Mouse (Mus musculus): ENCODE data around the gene Ccdc175.

DNA sequence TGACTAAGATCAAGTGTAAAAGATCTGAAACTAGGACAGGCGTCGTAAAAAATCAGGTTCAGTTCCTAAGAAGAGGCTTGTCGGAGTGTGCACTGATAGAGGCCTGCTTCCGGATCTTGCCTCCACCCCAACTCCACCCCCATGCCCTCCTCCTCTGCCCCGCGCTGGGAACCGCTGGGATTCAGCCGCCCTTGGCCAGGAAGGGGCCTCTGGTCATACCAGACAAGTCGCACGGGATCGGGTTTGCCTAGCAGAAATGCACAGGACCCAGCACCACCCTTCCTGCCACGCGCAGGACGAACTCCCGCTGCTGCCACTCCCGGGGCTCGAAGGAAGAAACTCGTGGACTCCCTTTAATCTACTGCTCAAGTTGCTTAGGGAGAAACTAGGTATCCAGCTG lies 102.5 kb downstream of the Ccdc175 start:
- TF ChIP-seq CTCF (IDR thresholded peaks at IDR 0.05; ENCODE audit: low read depth) = no peak
- no peak for TF ChIP-seq EP300 (IDR thresholded peaks at IDR 0.05; ENCODE audit: low read depth)
